Mouse (Mus musculus) hindbrain, embryonic 13.5 days (tissue): Measurements from ENCODE around the gene Idh3g. TPM values are rescaled to one million over a fixed set of nuclear protein-coding genes. Genes with fewer than 3 reads are reported as not detected.

Experiments
- ATAC-seq: fragments of 200-750 bp; cut with Nextera tagmentation; 2 replicates; pipeline ENCODE4 v1.8.0; 2017; ENCODE audit warnings: moderate TSS enrichment; ENCODE audit not compliant: low FRiP score
- H3K27ac ChIP-seq: fragments of 300-500 bp; sonication (generic); 2 replicates; pipeline ENCODE4 v1.5.1; 2015; ENCODE audit warnings: inconsistent platforms, mild to moderate bottlenecking, moderate library complexity
- H3K27me3 ChIP-seq: fragments of 300-500 bp; sonication (generic); 2 replicates; pipeline ENCODE4 v1.6.1; 2015; ENCODE audit warnings: mild to moderate bottlenecking, inconsistent platforms
- H3K36me3 ChIP-seq: fragments of 300-500 bp; sonication (generic); 2 replicates; pipeline ENCODE4 v1.6.1; 2015; ENCODE audit warnings: mild to moderate bottlenecking, inconsistent platforms
- H3K4me1 ChIP-seq: fragments of 300-500 bp; sonication (generic); replicated peaks from 2 replicates; pipeline ENCODE4 v1.6.1; 2015; ENCODE audit warnings: inconsistent platforms
- H3K4me2 ChIP-seq: fragments of 300-500 bp; sonication (generic); 2 replicates; pipeline ENCODE4 v1.6.1; 2015; ENCODE audit warnings: inconsistent platforms, mild to moderate bottlenecking, moderate library complexity
- H3K4me3 ChIP-seq: fragments of 300-500 bp; sonication (generic); 2 replicates; pipeline ENCODE4 v1.5.1; 2015; ENCODE audit warnings: mild to moderate bottlenecking, inconsistent platforms
- H3K9ac ChIP-seq: fragments of 300-500 bp; sonication (generic); 2 replicates; pipeline ENCODE4 v1.6.1; 2015; ENCODE audit warnings: mild to moderate bottlenecking, inconsistent platforms
- H3K9me3 ChIP-seq: fragments of 300-500 bp; sonication (generic); 2 replicates; pipeline ENCODE4 v1.6.1; 2016; ENCODE audit warnings: inconsistent platforms
- WGBS: fragments of 180-500 bp; shearing (Covaris S2); methylation state at CpG from one replicate; pipeline ENCODE4 v1.1.7; 2015; 5-methylcytosine and 5-hydroxymethylcytosine counted together
- polyA plus RNA-seq: library from polyadenylated mRNA; unstranded; fragments of >200 nt; fragmentation: Nextera tagmentation; extraction: Ambion mirVana; gene quantifications from 2 replicates; pipeline ENCODE4 v1.2.1, GENCODE M21; 2015

Gene Idh3g
- polyA plus RNA-seq, 1 experiment from 2014 or later, result 228 TPM

DNA sequence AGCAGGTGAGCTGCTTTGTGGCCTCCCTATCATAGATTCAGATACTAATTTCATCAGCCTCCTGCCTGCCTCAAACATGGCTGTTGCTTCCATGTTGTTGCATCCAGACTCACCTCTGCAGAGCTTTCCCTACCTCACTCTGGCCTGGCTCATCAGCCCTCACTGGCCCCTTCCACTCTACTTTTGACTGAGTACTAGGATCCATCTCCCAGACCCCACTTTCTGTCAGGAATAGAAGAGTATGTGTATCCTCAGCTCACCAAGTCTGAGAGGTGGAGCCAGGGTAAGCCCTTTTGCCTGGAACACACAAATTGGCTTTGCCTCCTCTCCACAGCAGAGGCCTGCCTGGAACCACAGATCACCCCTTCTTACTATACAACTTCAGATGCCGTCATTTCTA lies 1.8 kb upstream of the Idh3g start:
- peaks cover 31% of the 10 kb centered on the region for H3K4me1 ChIP-seq
- H3K4me3 ChIP-seq, result 0 out of 2 replicates have a peak overlapping the region, but pooled peaks have one; percentile 55
- H3K9me3 ChIP-seq, result no peaks in the 10 kb centered on the region
- ATAC-seq, result no peak
- no peaks in the 10 kb centered on the region for H3K27me3 ChIP-seq
- H3K4me2 ChIP-seq, result peak overlapping the region; percentile 67
- WGBS, result 90% methylated on average over 1 of the region's 1 CpGs
- peak overlapping the region; percentile 81 for H3K9ac ChIP-seq
- H3K27ac ChIP-seq, result no peak overlapping the region
- peaks cover 17% of the 10 kb centered on the region for H3K36me3 ChIP-seq

DNA sequence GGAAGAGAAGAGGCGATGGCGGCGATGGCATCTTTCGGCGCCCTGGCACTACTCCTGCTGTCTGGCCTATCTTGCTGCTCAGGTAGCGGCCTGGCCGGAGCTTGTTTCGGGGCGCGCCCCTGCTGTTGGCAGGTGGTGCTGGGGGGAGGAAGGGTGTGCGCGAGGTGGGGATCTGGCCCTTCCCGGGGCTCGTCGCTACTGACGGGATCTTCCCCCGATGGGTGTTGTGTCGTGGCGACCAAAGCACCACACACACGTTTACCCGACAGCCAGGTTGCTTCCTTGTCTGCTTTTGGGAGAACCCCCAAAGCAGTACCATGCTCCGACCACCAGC lies 495 bp upstream of the Idh3g start:
- peak overlapping the region; percentile 55 for H3K4me3 ChIP-seq
- peak overlapping the region; percentile 88 for H3K27ac ChIP-seq
- peak overlapping the region; percentile 67 for H3K4me2 ChIP-seq
- no peaks in the 10 kb centered on the region for H3K9me3 ChIP-seq
- 21% methylated on average over 22 of the region's 22 CpGs for WGBS
- peaks cover 17% of the 10 kb centered on the region for H3K36me3 ChIP-seq
- H3K4me1 ChIP-seq, result peaks cover 31% of the 10 kb centered on the region
- no peaks in the 10 kb centered on the region for H3K27me3 ChIP-seq
- peak; percentile 40 for ATAC-seq
- peak overlapping the region; percentile 81 for H3K9ac ChIP-seq

- H3K36me3 ChIP-seq, result peaks cover 20% of the 10 kb centered on the region
- no peak for ATAC-seq
- no peaks in the 10 kb centered on the region for H3K27me3 ChIP-seq
- peak overlapping the region; percentile 64 for H3K4me2 ChIP-seq
- peak overlapping the region; percentile 73 for H3K9ac ChIP-seq
- no peaks in the 10 kb centered on the region for H3K9me3 ChIP-seq
- peak overlapping the region; percentile 55 for H3K4me3 ChIP-seq
- H3K4me1 ChIP-seq, result peaks cover 31% of the 10 kb centered on the region
- peak overlapping the region; percentile 89 for H3K27ac ChIP-seq
Measured at GRCm38 (mm10) chrX:73785666-73786065, 1.0 kb downstream of the Idh3g start.

DNA sequence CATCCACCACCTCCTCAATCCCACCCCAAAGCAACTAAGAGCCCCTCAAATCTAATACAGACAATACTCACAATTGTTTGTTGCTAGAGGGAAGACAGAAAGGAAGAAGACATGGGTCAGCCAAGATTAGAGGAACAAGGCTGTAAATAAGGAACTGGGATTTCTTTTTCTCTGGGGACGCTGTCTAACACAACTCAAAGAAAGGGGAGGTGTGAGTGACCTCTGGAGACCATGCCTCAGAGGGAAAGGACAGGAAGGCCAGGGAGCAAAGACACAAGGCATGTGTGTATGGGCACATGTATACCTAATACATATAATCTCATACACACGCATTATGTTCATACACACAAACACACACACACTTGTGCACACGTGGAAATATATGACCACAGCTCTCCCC lies 4.5 kb downstream of the Idh3g start:
- no peak overlapping the region for H3K4me3 ChIP-seq

GRCm38 (mm10) chrX:73774802-73775483 lies 11.8 kb downstream of the Idh3g start:
- peaks cover 34% of the 10 kb centered on the region for H3K36me3 ChIP-seq
- H3K4me2 ChIP-seq, result no peak overlapping the region
- WGBS, result 69% methylated on average over 10 of the region's 10 CpGs
- no peak overlapping the region for H3K27ac ChIP-seq
- ATAC-seq, result peak; percentile 50
- H3K27me3 ChIP-seq, result no peaks in the 10 kb centered on the region
- no peaks in the 10 kb centered on the region for H3K9me3 ChIP-seq
- H3K9ac ChIP-seq, result no peak overlapping the region
- no peak overlapping the region for H3K4me3 ChIP-seq
- H3K4me1 ChIP-seq, result 0 out of 2 replicates have a peak, but pooled peaks cover 3% of the 10 kb centered on the region

More for the DNA sequence above, 4.5 kb downstream of the Idh3g start:
- Histone ChIP-seq H3K27ac (no peak overlapping the region), H3K36me3 (peaks cover 45% of the 10 kb centered on the region), H3K9ac (no peak overlapping the region), H3K9me3 (no peaks in the 10 kb centered on the region), H3K4me2 (no peak overlapping the region), H3K27me3 (no peaks in the 10 kb centered on the region), H3K4me1 (peaks cover 16% of the 10 kb centered on the region)
- ATAC-seq, result no peak
- WGBS, result 84% methylated on average over 3 of the region's 3 CpGs

DNA sequence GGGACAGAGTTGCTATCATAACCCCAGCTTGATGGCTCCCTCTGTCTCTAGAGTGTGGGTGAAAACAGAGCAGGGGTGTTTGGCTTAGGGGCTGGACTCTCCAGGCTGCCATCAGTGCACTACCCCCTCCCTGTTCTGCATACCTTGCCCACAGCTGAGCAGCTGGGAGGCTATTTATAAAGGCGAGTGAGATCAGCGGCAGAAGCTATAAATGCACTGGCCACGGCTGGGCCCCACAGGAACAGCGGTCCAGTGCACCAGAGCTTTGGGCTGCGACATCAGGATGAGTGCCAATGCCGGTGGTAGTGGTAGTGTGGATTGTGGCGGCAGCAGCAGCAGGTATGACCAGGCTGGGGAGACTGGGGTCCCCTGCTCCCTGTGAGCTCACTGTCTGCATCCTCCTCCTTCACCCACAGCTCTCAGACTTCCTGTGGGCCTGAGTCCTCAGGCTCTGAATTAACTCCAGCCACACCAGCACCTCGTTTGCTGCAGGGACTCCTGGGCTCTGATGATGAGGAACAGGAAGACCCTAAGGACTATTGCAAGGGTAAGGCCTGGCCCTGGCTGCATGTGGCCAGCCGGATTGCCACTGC lies 12.4 kb downstream of the Idh3g start, which contains the start of gene Srpk3:
Gene Srpk3, plus strand, starts transcription at position 238 of the 593 bp plus-strand sequence.
- Histone ChIP-seq H3K4me3 (no peak within 1 kb of the TSS), H3K4me2 (no peak within 1 kb of the TSS), H3K27me3 (no peaks in the 10 kb centered on the region), H3K36me3 (peaks cover 27% of the 10 kb centered on the region), H3K9me3 (no peaks in the 10 kb centered on the region), H3K9ac (no peak within 1 kb of the TSS), H3K4me1 (0 out of 2 replicates have a peak, but pooled peaks cover 3% of the 10 kb centered on the region), H3K27ac (peak within 1 kb of the TSS; percentile 18; the same call in 1 of the 2 replicates)
- peak; percentile 29; the same call in 1 of the 2 replicates for ATAC-seq
- WGBS, result 60% methylated on average over 7 of the region's 9 CpGs

DNA sequence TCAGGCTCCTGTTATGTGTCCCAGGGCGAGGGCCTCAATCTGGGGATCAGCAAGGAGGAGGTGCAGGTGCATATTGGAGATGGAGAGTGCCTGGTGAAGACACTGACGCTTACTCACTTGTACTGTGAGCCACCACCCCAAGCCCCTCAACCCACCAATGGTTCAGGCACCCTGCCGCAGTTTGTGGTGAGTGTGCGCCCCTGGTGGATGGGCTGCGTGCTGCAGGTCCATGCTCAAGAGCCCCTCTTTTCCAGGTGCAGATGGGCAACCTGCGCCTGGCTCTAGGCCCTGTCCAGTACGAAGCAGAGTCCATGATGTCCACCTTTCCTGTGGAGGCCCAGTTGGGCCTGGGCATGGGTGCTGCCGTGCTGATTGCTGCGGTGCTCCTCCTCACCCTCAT lies 19.4 kb downstream of the Idh3g start:
- Histone ChIP-seq H3K36me3 (no peaks in the 10 kb centered on the region), H3K4me3 (no peak overlapping the region), H3K27me3 (no peaks in the 10 kb centered on the region), H3K27ac (no peak overlapping the region), H3K4me2 (no peak overlapping the region), H3K9me3 (no peaks in the 10 kb centered on the region), H3K4me1 (no peaks in the 10 kb centered on the region), H3K9ac (no peak overlapping the region)
- WGBS, result 52% methylated on average over 9 of the region's 9 CpGs
- ATAC-seq, result no peak

GRCm38 (mm10) chrX:73765311-73765710 lies 21.4 kb downstream of the Idh3g start:
- 75% methylated on average over 1 of the region's 1 CpGs for WGBS
- no peak overlapping the region for H3K4me2 ChIP-seq
- ATAC-seq, result no peak
- no peaks in the 10 kb centered on the region for H3K27me3 ChIP-seq
- H3K36me3 ChIP-seq, result no peaks in the 10 kb centered on the region
- no peak overlapping the region for H3K27ac ChIP-seq
- no peak overlapping the region for H3K4me3 ChIP-seq
- no peaks in the 10 kb centered on the region for H3K4me1 ChIP-seq
- no peaks in the 10 kb centered on the region for H3K9me3 ChIP-seq
- H3K9ac ChIP-seq, result no peak overlapping the region

GRCm38 (mm10) chrX:73758611-73759290 lies 27.9 kb downstream of the Idh3g start:
- H3K27ac ChIP-seq, result no peak overlapping the region
- H3K4me2 ChIP-seq, result no peak overlapping the region
- H3K9ac ChIP-seq, result no peak overlapping the region
- H3K27me3 ChIP-seq, result no peaks in the 10 kb centered on the region
- no peak for ATAC-seq
- H3K9me3 ChIP-seq, result no peaks in the 10 kb centered on the region
- H3K4me3 ChIP-seq, result no peak overlapping the region
- H3K36me3 ChIP-seq, result no peaks in the 10 kb centered on the region
- 81% methylated on average over 13 of the region's 13 CpGs for whole genome bisulfite sequencing
- no peaks in the 10 kb centered on the region for H3K4me1 ChIP-seq

GRCm38 (mm10) chrX:73756334-73757140 lies 30.2 kb downstream of the Idh3g start, which contains the start of gene Plxnb3:
Gene Plxnb3, plus strand, starts transcription at chrX:73757090.
- Histone ChIP-seq H3K9ac (no peak within 1 kb of the TSS), H3K4me3 (no peak within 1 kb of the TSS), H3K9me3 (no peaks in the 10 kb centered on the region), H3K4me1 (no peaks in the 10 kb centered on the region), H3K4me2 (no peak within 1 kb of the TSS), H3K27ac (no peak within 1 kb of the TSS), H3K27me3 (no peaks in the 10 kb centered on the region), H3K36me3 (no peaks in the 10 kb centered on the region)
- ATAC-seq, result no peak
- WGBS, result 73% methylated on average over 5 of the region's 5 CpGs

GRCm38 (mm10) chrX:73748977-73749376 lies 37.7 kb downstream of the Idh3g start:
- H3K36me3 ChIP-seq, result no peaks in the 10 kb centered on the region
- H3K27me3 ChIP-seq, result no peaks in the 10 kb centered on the region
- no peak overlapping the region for H3K27ac ChIP-seq
- no peaks in the 10 kb centered on the region for H3K4me1 ChIP-seq
- no peak overlapping the region for H3K4me2 ChIP-seq
- ATAC-seq, result no peak
- H3K9me3 ChIP-seq, result no peaks in the 10 kb centered on the region
- H3K4me3 ChIP-seq, result no peak overlapping the region
- H3K9ac ChIP-seq, result no peak overlapping the region
- 82% methylated on average over 1 of the region's 1 CpGs for WGBS
